Comparison of ENCODE assay signal across 15 mouse cellular contexts in the genomic region with DNA sequence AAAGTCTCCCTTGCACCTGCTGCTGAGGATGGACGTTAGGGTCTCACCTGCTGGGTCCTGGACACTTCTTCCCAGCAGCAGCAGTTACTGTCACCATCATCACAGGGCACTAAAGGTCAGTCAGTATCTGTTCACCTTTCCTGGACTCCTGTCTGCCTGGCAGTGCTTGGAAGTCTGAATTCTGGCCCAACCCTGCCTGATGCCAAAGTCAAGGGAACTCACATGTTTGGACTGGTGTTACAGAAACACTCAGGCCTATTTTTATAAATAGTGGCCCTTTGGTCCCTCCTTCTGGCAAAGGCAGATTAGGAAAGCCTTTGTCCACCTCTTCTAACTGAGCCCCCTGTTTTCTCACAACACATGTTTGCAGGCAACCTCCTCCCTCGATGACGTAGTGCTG.
"Had no signal": no experiment of that assay in that cellular context is flagged by ENCODE, and none has a peak within 500 bp of the region (broad histone marks: within the 10 kb centered on the region; RNA-seq: fewer than 3 reads in every experiment).

No protein-coding gene starts in this region.

- ATAC-seq: liver, embryonic 12.5 days had no signal

- H3K4me2 ChIP-seq: kidney, embryonic 15.5 days; limb, embryonic 12.5 days; limb, embryonic 15.5 days; liver, embryonic 12.5 days; liver, embryonic 15.5 days; midbrain, embryonic 11.5 days had no signal

- H3K9me3 ChIP-seq: kidney, embryonic 15.5 days; limb, embryonic 12.5 days; limb, embryonic 15.5 days; liver, embryonic 12.5 days; liver, embryonic 15.5 days had no signal

- DNase-seq: kidney, postnatal 10 days; kidney, postnatal 4 days; left cerebral cortex, postnatal 4 days; lung, adult 2 months; lung, postnatal 14 days; lung, postnatal 4 days; midbrain, embryonic 14.5 days; thymus, adult 18-20 months; thymus, postnatal 36 days had no signal

- H3K4me3 ChIP-seq: kidney, embryonic 15.5 days; limb, embryonic 12.5 days; limb, embryonic 15.5 days; liver, embryonic 12.5 days; liver, embryonic 15.5 days had no signal

- H3K27ac ChIP-seq: kidney, embryonic 15.5 days; limb, embryonic 12.5 days; limb, embryonic 15.5 days; liver, embryonic 12.5 days; liver, embryonic 15.5 days had no signal

- H3K9ac ChIP-seq: kidney, embryonic 15.5 days; limb, embryonic 12.5 days; limb, embryonic 15.5 days; liver, embryonic 12.5 days; liver, embryonic 15.5 days had no signal

- H3K4me1 ChIP-seq: kidney, embryonic 15.5 days; limb, embryonic 15.5 days; liver, embryonic 12.5 days; liver, embryonic 15.5 days had no signal

- H3K27me3 ChIP-seq: kidney, embryonic 15.5 days; limb, embryonic 15.5 days; liver, embryonic 12.5 days; liver, embryonic 15.5 days had no signal

- H3K36me3 ChIP-seq: kidney, embryonic 15.5 days; limb, embryonic 12.5 days; limb, embryonic 15.5 days; liver, embryonic 12.5 days; liver, embryonic 15.5 days had no signal
